Mouse (Mus musculus): ENCODE results near the gene Ly75.

DNA sequence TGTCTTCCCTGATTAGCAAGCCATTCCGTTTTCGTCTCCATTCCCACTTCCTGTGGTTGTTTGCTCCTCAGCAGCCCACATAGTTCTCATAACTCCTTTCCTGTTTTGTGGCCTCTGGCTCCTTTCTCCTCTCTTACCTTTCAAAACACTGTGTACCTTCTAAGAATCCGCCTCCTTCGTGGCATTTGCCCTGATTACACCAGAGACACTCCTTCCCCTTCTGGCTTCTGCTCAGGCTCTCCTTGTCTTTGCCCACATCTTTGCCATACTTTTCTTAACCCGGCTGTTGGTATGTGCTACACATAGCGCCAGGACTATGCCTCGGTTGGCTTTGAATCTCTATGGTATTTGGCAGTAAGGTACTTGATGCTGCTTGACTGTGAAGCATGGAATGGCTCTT lies 35.2 kb downstream of the Ly75 start:
- TF ChIP-seq CTCF (IDR thresholded peaks at IDR 0.05), result no peak
- TF ChIP-seq EP300 (IDR thresholded peaks at IDR 0.05), result no peak

Measured in lung, postnatal 0 days (tissue).